Mouse (Mus musculus): Measurements from ENCODE around the gene Olfr310. TPM values are rescaled to one million over a fixed set of nuclear protein-coding genes. Genes with fewer than 3 reads are reported as not detected.

Olfr310 gene
- total RNA-seq (2021): not detected
- long read RNA-seq, experiment 1: 0 reads
- long read RNA-seq, experiment 2: 0 reads

GRCm38 (mm10) chr7:86277072-86277471, at the start of gene Olfr310:
Olfr310 (minus strand) TSS chr7:86277172.
- DNase-seq: no peak

DNA sequence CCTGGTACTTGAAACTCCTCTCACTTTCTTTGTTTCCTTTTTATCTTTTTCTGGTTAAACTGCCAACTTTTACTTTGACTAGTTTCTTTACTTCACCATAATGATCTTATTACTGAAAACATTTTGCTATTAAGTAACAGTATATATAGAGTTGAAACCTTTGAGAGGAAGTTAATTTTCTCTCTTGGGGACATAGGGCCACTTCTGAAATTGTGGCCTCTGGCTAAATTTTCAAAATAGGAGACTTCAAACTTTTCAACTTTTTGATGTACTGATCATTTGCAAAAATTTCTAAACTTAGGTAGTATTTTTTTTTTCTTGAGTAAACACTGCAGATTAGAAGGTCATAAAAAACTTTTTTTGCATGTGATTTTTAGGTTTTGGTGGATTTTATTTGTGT, 48.6 kb upstream of the Olfr310 start, which contains the start of gene Olfr308:
Olfr308 (minus strand) TSS at position 101 of the 400 bp plus-strand sequence.
- no peak for DNase-seq

DNA sequence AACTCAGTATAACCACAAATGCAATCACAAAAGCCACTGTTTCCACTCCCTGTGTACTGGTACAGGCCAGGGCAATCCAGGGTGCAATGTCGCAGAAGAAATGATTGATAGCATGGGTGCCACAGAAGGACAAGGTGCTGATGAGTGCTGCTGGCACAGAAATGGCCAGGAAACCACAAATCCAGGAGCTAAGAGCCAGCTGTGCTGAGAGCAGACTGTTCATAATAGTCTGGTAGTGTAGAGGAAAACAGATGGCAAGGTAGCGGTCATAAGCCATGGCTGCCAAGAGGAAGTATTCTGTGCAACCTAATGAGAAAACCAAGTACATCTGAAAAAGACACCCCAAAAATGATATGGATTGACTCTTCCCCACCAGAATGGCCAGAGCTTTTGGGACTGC, 44.4 kb upstream of the Olfr310 start:
- DNase-seq: no peak

DNA sequence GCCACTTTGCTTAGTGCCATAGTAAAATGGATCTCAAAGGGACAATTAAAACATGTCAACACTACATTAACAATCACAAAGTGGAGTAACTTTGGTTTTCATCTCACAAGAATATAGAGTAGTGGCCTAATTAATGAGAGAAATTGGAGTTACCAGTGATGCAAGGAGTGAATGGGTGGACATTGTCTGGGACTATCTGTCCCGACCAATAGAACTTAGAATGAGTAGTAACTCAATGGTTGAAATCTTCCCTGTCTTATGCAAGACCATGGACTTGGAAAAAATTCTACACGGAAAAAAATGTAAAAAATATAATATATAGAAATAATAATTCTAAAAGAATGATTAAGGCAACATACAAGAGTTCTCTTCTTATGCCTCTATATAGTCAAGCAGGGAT, 36.6 kb upstream of the Olfr310 start, which contains the start of gene Olfr309:
Olfr309 (minus strand) TSS at position 101 of the 400 bp plus-strand sequence.
- DNase-seq: no peak

DNA sequence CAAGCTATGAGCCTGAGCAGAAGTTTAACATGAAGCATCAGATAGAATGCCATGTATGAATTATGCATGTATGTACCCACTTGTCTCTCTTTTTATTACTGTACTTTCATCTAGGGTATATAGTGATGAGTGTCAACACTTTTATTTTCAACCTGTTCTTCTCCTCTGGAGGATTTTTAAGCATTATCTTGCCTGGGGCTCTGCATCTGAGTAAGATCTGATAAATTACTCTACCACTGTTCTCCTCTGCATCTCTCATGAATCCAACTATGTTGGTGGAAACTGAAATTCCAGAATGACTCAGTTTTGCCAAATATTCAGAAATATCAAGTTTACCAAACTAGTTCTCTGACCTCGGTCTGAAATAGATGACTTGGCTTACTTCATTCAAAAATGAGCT, 30.8 kb downstream of the Olfr310 start, which contains the start of gene Vmn2r76:
Vmn2r76 (minus strand) TSS at position 101 of the 400 bp plus-strand sequence.
- no peak for DNase-seq

Small RNA genes lying within 50 kb of the gene (microRNA-seq; reads per million reads assigned to microRNA genes)
- 0 reads per million in 2 experiments for gene Gm23192 (ENCODE audit: borderline replicate concordance in 2 of 2)

Other genes with a start within 250 kb of the Olfr310 start
- not detected for gene Vmn2r75, start 105.4 kb downstream of the Olfr310 start, total RNA-seq (2021)
- not detected for gene Vmn2r76, start 30.9 kb downstream of the Olfr310 start, total RNA-seq (2021)
- not detected for gene Olfr309, start 36.5 kb upstream of the Olfr310 start, total RNA-seq (2021)
- gene Olfr308, start 48.5 kb upstream of the Olfr310 start, total RNA-seq (2021): not detected
- not detected for gene Olfr307, start 60.4 kb upstream of the Olfr310 start, total RNA-seq (2021)
- gene Olfr305, start 89.8 kb upstream of the Olfr310 start, total RNA-seq (2021): not detected
- not detected for gene Olfr304, start 109.5 kb upstream of the Olfr310 start, total RNA-seq (2021)
- not detected for gene Olfr303, start 120.6 kb upstream of the Olfr310 start, total RNA-seq (2021)
- gene Olfr301, start 126.7 kb upstream of the Olfr310 start, total RNA-seq (2021): not detected
- not detected for gene Olfr299, start 182.7 kb upstream of the Olfr310 start, total RNA-seq (2021)
- gene Olfr298, start 215.3 kb upstream of the Olfr310 start, total RNA-seq (2021): not detected
- gene Olfr297, start 242.8 kb upstream of the Olfr310 start, total RNA-seq (2021): not detected

All from gastrocnemius, postnatal 25 days (tissue).